Mouse (Mus musculus): ENCODE measurements at regions not wholly inside any gene's neighbourhood (a gene's known extent, or its start where the extent isn't known, plus 50 kb on each side); places are given as distances from the start of the nearest gene placed in this dataset.
A peak's percentile ranks its signal among the peaks of the same experiment; 100 is the strongest.

DNA sequence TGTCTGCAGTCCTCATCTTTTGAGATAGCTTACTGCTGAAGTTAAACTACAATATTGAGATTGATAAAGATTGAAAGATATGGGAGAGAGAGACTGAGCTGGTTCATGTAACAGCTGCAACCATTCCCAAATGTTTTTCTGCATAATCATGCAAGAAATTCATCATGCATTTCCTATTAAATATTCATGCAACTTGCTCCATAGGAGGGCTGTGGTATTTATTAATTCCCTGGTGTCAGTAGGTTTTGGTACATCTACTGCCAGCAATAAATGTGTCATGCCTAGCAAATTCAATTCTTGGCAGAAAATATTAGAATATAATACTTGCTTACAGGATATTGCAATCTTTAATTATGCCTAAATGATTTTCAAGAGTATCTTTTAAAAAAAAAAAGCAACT lies 125.5 kb upstream of the Rbms1 start:
- no peak for DNase-seq (ENCODE audit: low read depth, low spot score)

DNA sequence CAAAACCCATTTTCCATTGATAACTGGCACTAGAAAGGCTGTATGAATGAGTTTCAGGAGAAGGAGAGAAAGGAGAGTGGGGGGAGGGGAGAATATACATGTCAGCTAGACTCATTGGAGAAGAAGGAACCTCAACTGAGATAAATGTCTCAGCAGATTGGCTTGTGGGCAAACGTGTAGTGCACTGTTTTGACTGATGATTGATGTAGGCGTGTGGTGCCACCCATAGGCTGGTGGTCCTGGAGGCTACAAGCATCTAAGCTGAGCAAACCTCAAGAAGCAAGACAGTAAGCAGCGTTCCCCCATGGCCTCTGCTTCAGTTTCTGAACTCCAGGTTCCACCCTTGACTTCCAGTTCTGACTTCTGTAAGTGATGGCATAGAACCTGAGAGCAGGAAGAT lies 121.8 kb upstream of the Rbms1 start:
- no peak for DNase-seq (ENCODE audit: low read depth, low spot score)

- DNase-seq (ENCODE audit: low read depth, low spot score) = no peak
Measured at GRCm38 (mm10) chr2:61083100-61083499, 120.1 kb upstream of the Rbms1 start.

- DNase-seq (ENCODE audit: low read depth, low spot score) = no peak
Measured at GRCm38 (mm10) chr2:61082640-61083039, 119.6 kb upstream of the Rbms1 start.

DNA sequence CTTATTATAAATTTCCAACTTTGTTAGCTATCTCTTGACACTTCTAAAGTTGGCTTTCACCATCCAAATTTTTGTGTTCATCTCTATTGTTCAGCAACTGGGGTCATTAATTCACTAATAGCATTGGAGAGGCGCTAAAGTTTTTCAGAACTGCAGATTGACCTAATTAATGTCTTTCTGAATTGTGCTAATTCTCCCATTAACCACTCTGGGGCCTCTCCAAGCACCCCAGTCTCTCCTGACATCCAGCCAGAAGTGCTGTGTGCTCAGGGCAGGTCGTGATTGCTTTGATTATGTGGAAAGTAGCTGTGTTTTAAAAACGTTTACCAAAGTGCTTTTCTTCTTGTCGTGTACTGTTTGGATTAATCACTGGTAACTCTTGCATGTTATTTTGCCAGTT lies 117.0 kb upstream of the Rbms1 start:
- DNase-seq (ENCODE audit: low read depth, low spot score) = no peak

- DNase-seq (ENCODE audit: low read depth, low spot score) = no peak
Measured at GRCm38 (mm10) chr2:61071025-61071424, 108.0 kb upstream of the Rbms1 start.

DNA sequence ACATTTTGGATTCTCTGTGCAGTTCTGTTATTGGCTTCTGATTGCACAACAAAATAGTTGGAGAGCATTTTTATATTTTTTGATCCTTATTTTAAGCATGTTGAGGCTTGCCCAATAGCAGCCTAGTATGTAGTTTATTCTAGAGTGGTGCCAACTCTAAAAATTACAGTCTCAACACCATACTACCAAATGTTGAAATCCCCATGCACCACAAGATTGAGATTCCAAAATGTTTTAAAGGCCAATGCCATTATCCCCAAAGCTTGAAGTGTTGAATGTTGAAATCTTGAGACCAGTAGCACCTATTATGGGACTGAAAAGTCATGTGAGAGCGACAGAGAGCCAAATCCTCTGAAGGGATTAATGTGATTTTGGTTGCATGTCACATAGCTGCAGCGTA lies 104.9 kb upstream of the Rbms1 start:
- DNase-seq (ENCODE audit: low read depth, low spot score) = no peak

GRCm38 (mm10) chr2:61062125-61062524 lies 99.1 kb upstream of the Rbms1 start:
- DNase-seq (ENCODE audit: low read depth, low spot score) = no peak

GRCm38 (mm10) chr2:61060906-61061305 lies 97.9 kb upstream of the Rbms1 start:
- DNase-seq (ENCODE audit: low read depth, low spot score) = no peak

DNA sequence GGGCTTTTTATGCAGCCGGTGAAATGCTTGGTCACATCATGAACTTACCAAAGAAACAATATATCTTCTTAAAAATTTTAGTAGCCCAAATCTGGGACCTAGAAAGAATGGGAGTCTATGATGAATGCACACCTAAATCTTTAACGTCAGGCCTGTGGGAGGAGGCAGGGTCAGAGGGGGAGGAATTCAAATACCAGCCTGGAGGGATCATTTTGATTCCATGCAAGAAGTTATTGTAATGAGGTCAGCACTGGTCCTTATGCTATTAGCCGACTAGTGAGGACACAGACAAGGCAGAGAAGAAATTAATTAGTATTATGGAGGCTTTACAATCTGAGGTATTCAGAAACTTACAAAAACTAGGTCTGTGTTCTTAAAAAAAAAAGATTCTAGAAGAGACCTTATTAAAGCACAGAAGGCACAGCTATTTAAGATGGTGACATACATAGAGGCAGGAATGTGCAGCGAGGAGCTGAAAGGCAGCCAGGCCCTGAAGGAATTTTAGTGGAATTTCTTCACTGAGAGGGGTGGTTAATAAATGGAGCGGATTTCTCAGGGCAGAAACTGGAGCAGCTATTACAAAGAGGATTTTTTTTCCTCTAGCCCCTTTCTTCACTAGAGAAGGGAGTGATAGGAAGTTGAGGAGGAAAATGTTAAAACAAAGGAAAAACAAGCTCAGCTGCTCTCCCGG lies 95.7 kb upstream of the Rbms1 start:
- DNase-seq (ENCODE audit: low read depth, low spot score) = no peak

DNA sequence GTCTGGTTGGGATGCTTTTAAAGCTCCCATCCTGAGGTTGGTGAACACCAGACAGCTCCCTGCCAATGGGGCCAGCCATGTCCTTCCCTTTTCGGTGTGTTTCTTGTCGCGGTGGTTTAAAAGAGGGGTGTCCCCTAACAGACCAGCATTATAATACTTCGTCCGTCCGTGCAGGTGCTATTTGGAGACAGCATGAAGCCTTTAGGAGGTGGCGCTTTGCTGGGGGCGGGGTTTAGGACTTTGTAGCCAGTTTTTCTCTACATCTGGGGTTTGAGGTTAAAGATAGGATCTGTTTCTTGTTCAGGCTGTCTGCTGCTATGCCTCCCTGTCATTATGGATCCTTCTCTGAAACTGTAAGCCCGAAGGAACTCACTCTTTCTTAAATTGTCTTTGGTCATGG lies 89.3 kb upstream of the Rbms1 start:
- peak; percentile 44 for DNase-seq (ENCODE audit: low read depth, low spot score)

- DNase-seq (ENCODE audit: low read depth, low spot score) = no peak
Measured at GRCm38 (mm10) chr2:61051808-61052207, 88.8 kb upstream of the Rbms1 start.

GRCm38 (mm10) chr2:61046111-61046767 lies 83.2 kb upstream of the Rbms1 start:
- DNase-seq (ENCODE audit: low read depth, low spot score) = no peak

GRCm38 (mm10) chr2:61045467-61045866 lies 82.5 kb upstream of the Rbms1 start:
- DNase-seq (ENCODE audit: low read depth, low spot score) = no peak

DNA sequence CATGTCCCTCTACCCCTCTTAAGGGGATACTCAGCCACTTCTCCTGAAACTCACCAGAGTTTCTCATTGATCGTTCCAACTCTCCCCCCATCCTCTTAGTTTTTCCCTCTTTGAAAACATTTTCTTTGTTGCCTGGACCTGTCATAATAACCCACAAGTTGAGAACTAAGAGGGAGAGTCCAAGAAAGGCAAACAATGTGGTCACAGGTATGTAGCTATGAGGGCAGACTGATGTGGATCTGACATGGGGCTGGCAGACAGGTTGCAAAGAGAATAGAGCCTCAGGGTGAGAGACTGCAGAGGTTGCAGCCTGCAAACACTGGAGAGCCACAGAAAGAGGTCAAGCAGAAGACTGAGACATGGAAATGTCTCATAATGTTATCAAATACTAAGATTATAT lies 69.9 kb upstream of the Rbms1 start:
- DNase-seq (ENCODE audit: low read depth, low spot score) = no peak

DNA sequence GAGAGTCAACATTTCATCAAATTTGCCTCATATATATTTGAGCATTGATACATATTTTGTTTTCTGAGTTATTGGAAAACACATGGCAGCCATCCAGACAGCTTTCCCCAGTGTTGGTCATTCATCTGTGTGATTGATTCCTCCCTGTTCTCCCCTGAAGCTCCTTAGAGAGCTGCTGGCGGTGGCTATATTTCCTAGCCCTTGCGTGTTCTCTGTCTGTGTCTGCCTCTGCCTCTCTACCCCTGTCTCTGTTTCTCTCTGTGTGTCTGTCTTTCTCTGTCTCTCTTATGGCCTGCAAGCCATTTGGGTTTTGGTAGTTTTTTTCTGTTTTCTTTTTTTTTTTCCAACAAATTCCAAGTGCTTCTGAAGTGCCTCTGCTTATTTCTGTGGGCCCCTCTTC lies 66.7 kb upstream of the Rbms1 start:
- DNase-seq (ENCODE audit: low read depth, low spot score) = no peak

DNA sequence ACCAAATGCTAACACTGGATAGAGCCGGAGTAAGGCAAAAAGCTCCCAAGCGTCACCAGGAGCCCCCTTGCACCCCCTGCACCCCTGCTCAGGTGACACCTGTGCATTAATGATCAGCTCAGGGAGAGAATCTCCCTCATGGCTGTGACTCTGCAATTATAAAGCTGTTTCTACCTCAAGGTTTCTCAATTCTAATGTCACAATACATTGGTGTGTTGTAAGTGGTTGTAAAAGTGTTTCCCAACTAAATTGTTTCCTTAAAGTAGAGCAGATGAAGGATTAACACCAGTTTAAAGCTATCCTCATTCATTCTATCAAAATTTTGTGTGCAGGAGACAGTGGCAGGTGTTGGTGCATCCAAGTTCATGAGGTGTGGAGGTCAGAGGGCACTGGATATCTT lies 65.6 kb upstream of the Rbms1 start:
- DNase-seq (ENCODE audit: low read depth, low spot score) = no peak

DNA sequence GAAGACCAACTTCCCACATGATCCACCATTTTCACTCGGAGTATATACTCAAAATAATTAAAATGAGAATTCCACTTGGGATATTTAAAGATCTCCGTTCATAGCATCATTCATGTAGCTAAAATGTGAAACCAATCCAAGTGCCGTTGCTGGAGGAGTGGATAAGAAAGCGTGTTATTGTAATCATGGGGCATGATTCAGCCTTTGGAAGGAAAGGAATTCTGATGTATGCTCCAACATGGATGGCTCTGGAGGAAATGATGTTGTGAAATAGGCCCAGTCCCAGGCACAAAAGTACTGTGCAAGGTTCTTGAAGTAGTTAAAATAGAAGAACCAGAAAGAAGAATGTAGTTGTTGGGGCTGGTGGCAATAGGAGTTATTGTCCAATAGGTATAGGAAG lies 64.7 kb upstream of the Rbms1 start:
- no peak for DNase-seq (ENCODE audit: low read depth, low spot score)

DNA sequence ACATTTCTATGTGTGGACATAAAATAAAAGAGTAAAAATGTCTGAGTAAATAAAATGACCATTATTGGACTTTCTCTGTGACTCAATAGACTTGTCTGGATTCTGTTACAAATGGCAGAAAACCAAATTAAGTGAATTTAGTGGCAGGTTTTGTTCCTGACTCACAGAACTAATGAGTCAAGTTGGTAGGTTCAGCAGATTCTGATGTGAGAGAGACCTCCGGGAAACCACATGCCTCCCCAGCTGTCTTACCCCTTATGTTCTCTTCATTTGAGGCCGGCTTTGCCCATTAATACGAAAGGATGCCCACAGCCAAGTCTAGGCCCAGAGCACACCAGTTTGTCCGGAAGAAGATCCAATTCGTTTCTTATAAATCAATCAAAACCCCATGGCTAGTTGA lies 59.4 kb upstream of the Rbms1 start:
- DNase-seq (ENCODE audit: low read depth, low spot score) = no peak

- no peak for DNase-seq (ENCODE audit: low read depth, low spot score)
Measured at GRCm38 (mm10) chr2:61020791-61021190, 57.8 kb upstream of the Rbms1 start.

DNA sequence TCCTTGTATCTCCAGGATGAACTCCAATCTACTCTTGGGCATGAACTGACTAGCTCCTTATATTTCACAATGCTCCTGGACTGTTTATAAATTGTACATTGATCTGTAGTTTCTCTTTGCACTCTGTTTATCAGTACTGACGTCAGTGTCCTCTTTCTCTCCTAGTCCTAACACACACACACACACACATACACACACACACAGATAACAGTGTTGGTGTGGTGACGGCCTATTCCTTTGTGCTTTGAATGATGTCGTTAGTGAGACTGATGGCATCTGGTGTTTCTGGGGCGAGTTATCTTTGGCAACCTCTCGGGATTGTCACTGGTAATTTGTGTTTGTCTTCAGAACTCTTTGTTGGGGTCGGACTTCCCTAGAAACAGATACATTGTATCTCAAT lies 50.0 kb upstream of the Rbms1 start:
- DNase-seq (ENCODE audit: low read depth, low spot score) = no peak

Data from A20 (cell line).